Comparison of ENCODE assay signal across 14 mouse cellular contexts in genomic region chr15:79022671-79023230, GRCm38 (mm10). TPM values are rescaled to one million over a fixed set of nuclear protein-coding genes. Genes with fewer than 3 reads are reported as not detected.
DNase-seq lines count a peak whose midpoint lies in the region; ATAC-seq and TF ChIP-seq lines count a peak whose summit lies in the region.
"Had no signal": no experiment of that assay in that cellular context is flagged by ENCODE, and none has a peak within 500 bp of the region (broad histone marks: within the 10 kb centered on the region; RNA-seq: fewer than 3 reads in every experiment).

No protein-coding gene starts in this region.

- TF ChIP-seq EP300 in heart, adult 2 months (IDR thresholded peaks at IDR 0.05; ENCODE audit: insufficient read depth, low read depth, low read length): no peak
- TF ChIP-seq EP300 in liver, postnatal 0 days (IDR thresholded peaks at IDR 0.05; ENCODE audit: low read depth): no peak

- H3K36me3 ChIP-seq in heart, embryonic 14.5 days (ENCODE audit: control insufficient read depth, insufficient read depth, low read length): no peaks in the 10 kb centered on the region
- no peaks in the 10 kb centered on the region for H3K36me3 ChIP-seq in heart, adult 2 months (ENCODE audit: control insufficient read depth, insufficient read depth, low read length)
- no peaks in the 10 kb centered on the region for H3K36me3 ChIP-seq in midbrain, embryonic 10.5 days
- no peaks in the 10 kb centered on the region for H3K36me3 ChIP-seq in midbrain, embryonic 15.5 days (replicated peaks)
- H3K36me3 ChIP-seq in limb, embryonic 10.5 days: no peaks in the 10 kb centered on the region
- no peaks in the 10 kb centered on the region for H3K36me3 ChIP-seq in liver, postnatal 0 days (replicated peaks; ENCODE audit: insufficient read depth, low read length)

- H3K9ac ChIP-seq in heart, embryonic 14.5 days (ENCODE audit: low read length): 0 out of 2 replicates have a peak overlapping the region, but pooled peaks have one; percentile 17
- no peak overlapping the region for H3K9ac ChIP-seq in heart, adult 2 months (ENCODE audit: low read depth, low read length)
- no peak overlapping the region for H3K9ac ChIP-seq in midbrain, embryonic 15.5 days
- no peak overlapping the region for H3K9ac ChIP-seq in liver, postnatal 0 days (replicated peaks)
- H3K9ac ChIP-seq: liver, embryonic 14.5 days had no signal

- WGBS in heart, embryonic 14.5 days: 48% methylated on average over 10 of the region's 10 CpGs
- 45% methylated on average over 10 of the region's 10 CpGs for WGBS in heart, adult 2 months
- WGBS in midbrain, embryonic 10.5 days: 76% methylated on average over 10 of the region's 10 CpGs
- 73% methylated on average over 10 of the region's 10 CpGs for WGBS in midbrain, embryonic 15.5 days
- 74% methylated on average over 10 of the region's 10 CpGs for WGBS in limb, embryonic 10.5 days
- 56% methylated on average over 10 of the region's 10 CpGs for WGBS in liver, postnatal 0 days (ENCODE audit: insufficient replicate concordance)

- no peak for TF ChIP-seq CTCF in heart, adult 2 months (IDR thresholded peaks at IDR 0.05)
- no peak for TF ChIP-seq CTCF in liver, postnatal 0 days (IDR thresholded peaks at IDR 0.05; ENCODE audit: low read depth)

- no peak for TF ChIP-seq POLR2A in heart, adult 2 months (IDR thresholded peaks at IDR 0.05; ENCODE audit: insufficient read depth, low read depth, low read length)

- no peaks in the 10 kb centered on the region for H3K27me3 ChIP-seq in heart, embryonic 14.5 days (ENCODE audit: control insufficient read depth, insufficient read depth, low read length)
- H3K27me3 ChIP-seq in heart, adult 2 months (ENCODE audit: control insufficient read depth, insufficient read depth, low read length): no peaks in the 10 kb centered on the region
- H3K27me3 ChIP-seq in midbrain, embryonic 10.5 days (ENCODE audit: low read depth, poor library complexity, severe bottlenecking): peaks cover 40% of the 10 kb centered on the region
- H3K27me3 ChIP-seq in midbrain, embryonic 15.5 days (replicated peaks): no peaks in the 10 kb centered on the region
- 0 out of 2 replicates have a peak, but pooled peaks cover 10% of the 10 kb centered on the region for H3K27me3 ChIP-seq in limb, embryonic 10.5 days (ENCODE audit: low read depth, poor library complexity, severe bottlenecking)
- H3K27me3 ChIP-seq in liver, postnatal 0 days (ENCODE audit: insufficient read depth, low read length): peaks cover 7% of the 10 kb centered on the region; the same call in 1 of the 2 replicates

- H3K4me1 ChIP-seq in heart, embryonic 14.5 days (ENCODE audit: control insufficient read depth in 2 of 2, insufficient read depth in 2 of 2, low read length in 2 of 2): peaks cover 13 to 19% of the 10 kb centered on the region in 2 experiments
- peaks cover 1% of the 10 kb centered on the region for H3K4me1 ChIP-seq in heart, adult 2 months (ENCODE audit: control insufficient read depth, insufficient read depth, low read length)
- peaks cover 31% of the 10 kb centered on the region for H3K4me1 ChIP-seq in midbrain, embryonic 10.5 days
- peaks cover 20% of the 10 kb centered on the region for H3K4me1 ChIP-seq in midbrain, embryonic 15.5 days
- H3K4me1 ChIP-seq in limb, embryonic 10.5 days: peaks cover 51% of the 10 kb centered on the region
- H3K4me1 ChIP-seq in liver, postnatal 0 days (ENCODE audit: insufficient read depth): peaks cover 18% of the 10 kb centered on the region

- ATAC-seq in heart, embryonic 14.5 days (ENCODE audit: insufficient number of reproducible peaks, insufficient read depth, low FRiP score, low read depth): no peak
- ATAC-seq in midbrain, embryonic 15.5 days (replicated peaks): no peak
- peak; percentile 56 for ATAC-seq in liver, postnatal 0 days
- ATAC-seq: forebrain, embryonic 16.5 days had no signal

- H3K4me3 ChIP-seq in heart, embryonic 14.5 days (ENCODE audit: control insufficient read depth in 1 of 2, insufficient read depth in 1 of 2, low read depth in 1 of 2, low read length in 2 of 2): no peak overlapping the region
- no peak overlapping the region for H3K4me3 ChIP-seq in heart, adult 2 months
- H3K4me3 ChIP-seq in midbrain, embryonic 10.5 days: no peak overlapping the region
- no peak overlapping the region for H3K4me3 ChIP-seq in midbrain, embryonic 15.5 days
- H3K4me3 ChIP-seq in limb, embryonic 10.5 days: no peak overlapping the region
- H3K4me3 ChIP-seq in liver, postnatal 0 days (ENCODE audit: low read depth, low read length): no peak overlapping the region
- H3K4me3 ChIP-seq: left cerebral cortex, adult 2 months had no signal

- H3K9me3 ChIP-seq in heart, embryonic 14.5 days (ENCODE audit: control insufficient read depth, low read length): no peaks in the 10 kb centered on the region
- no peaks in the 10 kb centered on the region for H3K9me3 ChIP-seq in midbrain, embryonic 10.5 days (replicated peaks)
- no peaks in the 10 kb centered on the region for H3K9me3 ChIP-seq in midbrain, embryonic 15.5 days
- no peaks in the 10 kb centered on the region for H3K9me3 ChIP-seq in limb, embryonic 10.5 days (replicated peaks)
- H3K9me3 ChIP-seq in liver, postnatal 0 days (ENCODE audit: low read length): no peaks in the 10 kb centered on the region

- DNase-seq in heart, adult 2 months: no peak
- DNase-seq in midbrain, embryonic 10.5 days (ENCODE audit: low spot score): no peak
- DNase-seq in limb, embryonic 10.5 days (ENCODE audit: low spot score): no peak
- DNase-seq in liver, postnatal 0 days: peak; percentile 45
- DNase-seq in cerebellum, adult 8-10 months: no peak
- DNase-seq in T-cell, adult 2 months (ENCODE audit: low spot score): no peak
- DNase-seq: thymus, adult 18-20 months had no signal

- H3K27ac ChIP-seq in heart, embryonic 14.5 days (replicated peaks in 1 of 2; ENCODE audit: control insufficient read depth in 1 of 2, insufficient read depth in 1 of 2, low read depth in 2 of 2, low read length in 2 of 2): no peak overlapping the region
- no peak overlapping the region for H3K27ac ChIP-seq in heart, adult 2 months
- H3K27ac ChIP-seq in midbrain, embryonic 10.5 days (replicated peaks): 0 out of 2 replicates have a peak overlapping the region, but pooled peaks have one; percentile 18
- H3K27ac ChIP-seq in midbrain, embryonic 15.5 days: no peak overlapping the region
- H3K27ac ChIP-seq in limb, embryonic 10.5 days: 0 out of 2 replicates have a peak overlapping the region, but pooled peaks have one; percentile 33
- H3K27ac ChIP-seq in liver, postnatal 0 days (ENCODE audit: low read depth): peak overlapping the region; percentile 26; the same call in 1 of the 2 replicates
- H3K27ac ChIP-seq: left cerebral cortex, adult 2 months; liver, embryonic 14.5 days had no signal

- no peak overlapping the region for H3K4me2 ChIP-seq in heart, embryonic 14.5 days (ENCODE audit: low read length)
- H3K4me2 ChIP-seq in midbrain, embryonic 15.5 days: no peak overlapping the region
- H3K4me2 ChIP-seq in liver, postnatal 0 days (ENCODE audit: low read depth, low read length): peak overlapping the region; percentile 18

- no peaks in the 10 kb centered on the region for H3K79me2 ChIP-seq in heart, adult 2 months (replicated peaks; ENCODE audit: control insufficient read depth, insufficient read depth, low read length)

- intact Hi-C loops in heart, adult 2 months (cut with DNase I): no loop called here

RNA-seq across cellular contexts. Expression of gene H1f0, which starts 5.5 kb away (rescaled TPM):
- polyA plus RNA-seq in heart, embryonic 14.5 days (2014; fragmentation: Nextera tagmentation; extraction: Ambion mirVana): 102 and 117 TPM in 2 replicates
- 10 to 100 TPM; 73.3 to 82.4 TPM for total RNA-seq in heart, adult 2 months (2021)
- 54.2 and 66.4 TPM in 2 replicates for polyA plus RNA-seq in heart, adult 2 months (2012; rRNA removed)
- 421 and 499 TPM in 2 replicates for polyA plus RNA-seq in midbrain, embryonic 10.5 days (2016; fragmentation: Nextera tagmentation; extraction: Ambion mirVana)
- 183 and 198 TPM in 2 replicates for polyA plus RNA-seq in midbrain, embryonic 15.5 days (2015; fragmentation: Nextera tagmentation; extraction: Ambion mirVana)
- 330 and 448 TPM in 2 replicates for polyA plus RNA-seq in limb, embryonic 10.5 days (2016; fragmentation: Nextera tagmentation; extraction: Ambion mirVana)
- 125 and 140 TPM in 2 replicates for polyA plus RNA-seq in liver, postnatal 0 days (2015; fragmentation: Nextera tagmentation; extraction: Ambion mirVana)

RNA-seq across cellular contexts. Expression of gene Galr3, which starts 18.9 kb away (rescaled TPM):
- polyA plus RNA-seq in heart, embryonic 14.5 days (2014; fragmentation: Nextera tagmentation; extraction: Ambion mirVana): not detected in 2 replicates
- not detected for total RNA-seq in heart, adult 2 months (2021)
- not detected in 2 replicates for polyA plus RNA-seq in heart, adult 2 months (2012; rRNA removed)
- not detected in 2 replicates for polyA plus RNA-seq in midbrain, embryonic 10.5 days (2016; fragmentation: Nextera tagmentation; extraction: Ambion mirVana)
- polyA plus RNA-seq in midbrain, embryonic 15.5 days (2015; fragmentation: Nextera tagmentation; extraction: Ambion mirVana): not detected in 2 replicates
- polyA plus RNA-seq in limb, embryonic 10.5 days (2016; fragmentation: Nextera tagmentation; extraction: Ambion mirVana): 0.13 TPM in 1 of 2 replicates, not detected in the other
- 0.08 and 0.16 TPM in 2 replicates for polyA plus RNA-seq in liver, postnatal 0 days (2015; fragmentation: Nextera tagmentation; extraction: Ambion mirVana)
- total RNA-seq: gastrocnemius, adult 8-10 months; megakaryocyte, adult 5-6 weeks had no signal
- polyA plus RNA-seq: forebrain, embryonic 16.5 days had no signal

RNA-seq across cellular contexts. Expression of gene Ankrd54, which starts 39.9 kb away (rescaled TPM):
- polyA plus RNA-seq in heart, embryonic 14.5 days (2014; fragmentation: Nextera tagmentation; extraction: Ambion mirVana): 20.2 and 23.0 TPM in 2 replicates
- total RNA-seq in heart, adult 2 months (2021): 1 to 10 TPM; 5.5 to 8.5 TPM
- 12.2 and 14.2 TPM in 2 replicates for polyA plus RNA-seq in heart, adult 2 months (2012; rRNA removed)
- 65.1 and 66.6 TPM in 2 replicates for polyA plus RNA-seq in midbrain, embryonic 10.5 days (2016; fragmentation: Nextera tagmentation; extraction: Ambion mirVana)
- 61.0 and 64.3 TPM in 2 replicates for polyA plus RNA-seq in midbrain, embryonic 15.5 days (2015; fragmentation: Nextera tagmentation; extraction: Ambion mirVana)
- polyA plus RNA-seq in limb, embryonic 10.5 days (2016; fragmentation: Nextera tagmentation; extraction: Ambion mirVana): 73.8 and 77.9 TPM in 2 replicates
- 21.3 and 22.5 TPM in 2 replicates for polyA plus RNA-seq in liver, postnatal 0 days (2015; fragmentation: Nextera tagmentation; extraction: Ambion mirVana)

RNA-seq across cellular contexts. Expression of gene Eif3l, which starts 52.2 kb away (rescaled TPM):
- 144 and 153 TPM in 2 replicates for polyA plus RNA-seq in heart, embryonic 14.5 days (2014; fragmentation: Nextera tagmentation; extraction: Ambion mirVana)
- total RNA-seq in heart, adult 2 months (2021): 10 to 100 TPM; 63.9 to 69.2 TPM
- polyA plus RNA-seq in heart, adult 2 months (2012; rRNA removed): 90.3 and 116 TPM in 2 replicates
- 260 and 273 TPM in 2 replicates for polyA plus RNA-seq in midbrain, embryonic 10.5 days (2016; fragmentation: Nextera tagmentation; extraction: Ambion mirVana)
- 165 and 167 TPM in 2 replicates for polyA plus RNA-seq in midbrain, embryonic 15.5 days (2015; fragmentation: Nextera tagmentation; extraction: Ambion mirVana)
- 278 and 295 TPM in 2 replicates for polyA plus RNA-seq in limb, embryonic 10.5 days (2016; fragmentation: Nextera tagmentation; extraction: Ambion mirVana)
- 70.9 and 76.4 TPM in 2 replicates for polyA plus RNA-seq in liver, postnatal 0 days (2015; fragmentation: Nextera tagmentation; extraction: Ambion mirVana)

Comparison
In these comparisons a context has a peak if more than half of its experiments do, and no peak if none do; other contexts are left out.
1. H3K27ac ChIP-seq: peak in midbrain, embryonic 10.5 days (single experiment), limb, embryonic 10.5 days (single experiment) and liver, postnatal 0 days (single experiment); none in heart, embryonic 14.5 days (0 of 2), heart, adult 2 months (single experiment) and midbrain, embryonic 15.5 days (single experiment).